15 mouse cellular contexts compared by ENCODE assay signal in the genomic region with DNA sequence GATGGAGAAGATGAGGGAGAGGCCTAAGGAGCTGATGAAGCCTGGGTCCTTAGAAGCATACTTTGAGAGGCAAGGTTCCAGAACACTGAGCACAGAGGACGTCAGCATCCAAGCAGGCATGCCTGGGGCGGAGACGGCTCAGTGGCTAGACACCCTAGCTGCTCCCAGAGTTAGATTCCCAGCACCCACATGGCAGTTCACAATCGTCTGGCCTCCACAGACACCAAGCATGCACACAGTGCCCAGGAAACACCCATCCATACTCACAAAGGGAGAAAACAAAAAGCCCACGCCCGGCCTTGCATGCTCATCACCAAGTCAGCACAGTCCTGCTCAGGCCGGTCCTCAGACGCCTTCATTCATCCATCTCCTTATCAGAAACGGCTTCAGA. TPM values are rescaled to one million over a fixed set of nuclear protein-coding genes. Genes with fewer than 3 reads are reported as not detected.
DNase-seq lines count a peak whose midpoint lies in the region; ATAC-seq and TF ChIP-seq lines count a peak whose summit lies in the region.
"Had no signal": no experiment of that assay in that cellular context is flagged by ENCODE, and none has a peak within 500 bp of the region (broad histone marks: within the 10 kb centered on the region; RNA-seq: fewer than 3 reads in every experiment).

No protein-coding gene starts in this region.

- H3K9me3 ChIP-seq in intestine, embryonic 16.5 days (ENCODE audit: control insufficient read depth, low read length) = no peaks in the 10 kb centered on the region
- no peaks in the 10 kb centered on the region for H3K9me3 ChIP-seq in intestine, embryonic 15.5 days
- H3K9me3 ChIP-seq in kidney, postnatal 0 days (replicated peaks; ENCODE audit: low read length) = no peaks in the 10 kb centered on the region
- H3K9me3 ChIP-seq: forebrain, embryonic 15.5 days; midbrain, embryonic 12.5 days had no signal

- H3K27ac ChIP-seq in cerebellum, adult 2 months (ENCODE audit: insufficient read depth, low read length) = peak overlapping the region; percentile 1; the same call in 1 of the 2 replicates
- H3K27ac ChIP-seq in intestine, embryonic 16.5 days (ENCODE audit: low read length) = peak overlapping the region; percentile 79; the same call in 1 of the 2 replicates
- no peak overlapping the region for H3K27ac ChIP-seq in intestine, embryonic 15.5 days
- peak overlapping the region; percentile 89 for H3K27ac ChIP-seq in kidney, postnatal 0 days
- H3K27ac ChIP-seq: forebrain, embryonic 15.5 days; midbrain, embryonic 12.5 days had no signal

- 77% methylated on average over 9 of the region's 9 CpGs for WGBS in cerebellum, adult 2 months
- 83% methylated on average over 9 of the region's 9 CpGs for WGBS in intestine, embryonic 16.5 days
- WGBS in intestine, embryonic 15.5 days = 83% methylated on average over 9 of the region's 9 CpGs
- WGBS in kidney, postnatal 0 days = 63% methylated on average over 9 of the region's 9 CpGs

- no peak for TF ChIP-seq POLR2A in cerebellum, adult 2 months (IDR thresholded peaks at IDR 0.05; ENCODE audit: borderline replicate concordance, insufficient read depth, low read length)

- no peak overlapping the region for H3K9ac ChIP-seq in intestine, embryonic 16.5 days (ENCODE audit: low read depth, low read length)
- no peak overlapping the region for H3K9ac ChIP-seq in intestine, embryonic 15.5 days
- no peak overlapping the region for H3K9ac ChIP-seq in kidney, postnatal 0 days (ENCODE audit: low read depth, low read length)
- H3K9ac ChIP-seq: forebrain, embryonic 15.5 days; midbrain, embryonic 12.5 days had no signal

- no peak for ATAC-seq in cerebellum, adult (ENCODE audit: insufficient number of reproducible peaks, low FRiP score, low TSS enrichment)
- ATAC-seq in intestine, embryonic 16.5 days = no peak
- no peak for ATAC-seq in intestine, embryonic 15.5 days
- ATAC-seq in kidney, postnatal 0 days (replicated peaks; ENCODE audit: low FRiP score, low read depth) = no peak
- no peak for ATAC-seq in granulocyte monocyte progenitor cell, adult 5-6 weeks (replicated peaks; ENCODE audit: poor library complexity, severe bottlenecking)
- ATAC-seq: activated CD4-positive, CD25-positive, alpha-beta regulatory T cell, adult 4 months; forebrain, embryonic 15.5 days had no signal

- H3K4me2 ChIP-seq in intestine, embryonic 16.5 days (ENCODE audit: low read depth, low read length) = peak overlapping the region; percentile 39; the same call in 1 of the 2 replicates
- H3K4me2 ChIP-seq in intestine, embryonic 15.5 days (replicated peaks) = no peak overlapping the region
- no peak overlapping the region for H3K4me2 ChIP-seq in kidney, postnatal 0 days (ENCODE audit: low read length)
- H3K4me2 ChIP-seq: forebrain, embryonic 15.5 days; midbrain, embryonic 12.5 days had no signal

- DNase-seq in cerebellum, adult 2 months = peak in 1 of 2 experiments; percentile 19
- peak; percentile 45 for DNase-seq in ES-CJ7 (ENCODE audit: low read depth, low spot score)
- no peak for DNase-seq in kidney, postnatal 0 days (ENCODE audit: low spot score)
- DNase-seq in T-cell, adult 2 months (ENCODE audit: low spot score) = no peak
- DNase-seq: lung, postnatal 14 days; right cerebral cortex, postnatal 25 days; thymus, postnatal 36 days had no signal

- peaks cover 54% of the 10 kb centered on the region for H3K4me1 ChIP-seq in cerebellum, adult 2 months (ENCODE audit: control insufficient read depth, insufficient read depth, low read length)
- peaks cover 60% of the 10 kb centered on the region for H3K4me1 ChIP-seq in intestine, embryonic 16.5 days (ENCODE audit: control insufficient read depth, insufficient read depth, low read length)
- H3K4me1 ChIP-seq in intestine, embryonic 15.5 days (replicated peaks) = peaks cover 61% of the 10 kb centered on the region
- H3K4me1 ChIP-seq in kidney, postnatal 0 days (replicated peaks; ENCODE audit: insufficient read depth, low read length) = peaks cover 61% of the 10 kb centered on the region
- H3K4me1 ChIP-seq: forebrain, embryonic 15.5 days; midbrain, embryonic 12.5 days had no signal

- TF ChIP-seq CTCF in cerebellum, adult 2 months (IDR thresholded peaks at IDR 0.05; ENCODE audit: borderline replicate concordance, insufficient read depth, low read depth, low read length) = no peak
- TF ChIP-seq CTCF in kidney, postnatal 0 days (IDR thresholded peaks at IDR 0.05; ENCODE audit: low read depth) = no peak

- no peaks in the 10 kb centered on the region for H3K36me3 ChIP-seq in intestine, embryonic 16.5 days (ENCODE audit: control insufficient read depth, insufficient read depth, low read length)
- H3K36me3 ChIP-seq in intestine, embryonic 15.5 days = peaks cover 4% of the 10 kb centered on the region; the same call in 1 of the 2 replicates
- H3K36me3 ChIP-seq in kidney, postnatal 0 days (ENCODE audit: insufficient read depth, low read length) = peaks cover 5% of the 10 kb centered on the region; the same call in 1 of the 2 replicates
- H3K36me3 ChIP-seq: forebrain, embryonic 15.5 days; midbrain, embryonic 12.5 days had no signal

- no peaks in the 10 kb centered on the region for H3K27me3 ChIP-seq in cerebellum, adult 2 months (ENCODE audit: control insufficient read depth, insufficient read depth, low read length)
- no peaks in the 10 kb centered on the region for H3K27me3 ChIP-seq in intestine, embryonic 16.5 days (replicated peaks; ENCODE audit: control insufficient read depth, insufficient read depth, low read length)
- no peaks in the 10 kb centered on the region for H3K27me3 ChIP-seq in intestine, embryonic 15.5 days (replicated peaks)
- H3K27me3 ChIP-seq in kidney, postnatal 0 days (ENCODE audit: insufficient read depth, low read length) = no peaks in the 10 kb centered on the region
- H3K27me3 ChIP-seq: forebrain, embryonic 15.5 days had no signal

- no peak overlapping the region for H3K4me3 ChIP-seq in cerebellum, adult 2 months (replicated peaks; ENCODE audit: insufficient read depth, low read depth, low read length)
- no peak overlapping the region for H3K4me3 ChIP-seq in intestine, embryonic 16.5 days (ENCODE audit: low read length)
- H3K4me3 ChIP-seq in intestine, embryonic 15.5 days (replicated peaks) = no peak overlapping the region
- no peak overlapping the region for H3K4me3 ChIP-seq in kidney, postnatal 0 days (replicated peaks; ENCODE audit: low read depth, low read length)
- H3K4me3 ChIP-seq: forebrain, embryonic 15.5 days; midbrain, embryonic 12.5 days had no signal

RNA-seq across cellular contexts. Expression of a gene that starts 9.3 kb away (rescaled TPM):
- 11.6 and 14.1 TPM in 2 replicates for polyA plus RNA-seq in cerebellum, adult 2 months (2012; rRNA removed)
- polyA plus RNA-seq in intestine, embryonic 16.5 days (2015; fragmentation: Nextera tagmentation; extraction: Ambion mirVana) = 31.6 and 41.6 TPM in 2 replicates
- polyA plus RNA-seq in intestine, embryonic 15.5 days (2015; fragmentation: Nextera tagmentation; extraction: Ambion mirVana) = 22.2 and 24.0 TPM in 2 replicates
- polyA plus RNA-seq in kidney, postnatal 0 days (2015; fragmentation: Nextera tagmentation; extraction: Ambion mirVana) = 27.2 and 27.8 TPM in 2 replicates
- 15.3 and 18.1 TPM in 2 replicates for total RNA-seq in granulocyte monocyte progenitor cell, adult 5-6 weeks (2014; fragmentation: Nextera tagmentation)
- total RNA-seq in granulocyte monocyte progenitor cell, adult 5-6 weeks (2017) = 27.5 and 28.8 TPM in 2 replicates

RNA-seq across cellular contexts. Expression of a gene that starts 44.7 kb away (rescaled TPM):
- polyA plus RNA-seq in cerebellum, adult 2 months (2012; rRNA removed) = 25.3 and 26.3 TPM in 2 replicates
- polyA plus RNA-seq in intestine, embryonic 16.5 days (2015; fragmentation: Nextera tagmentation; extraction: Ambion mirVana) = 17.0 and 20.6 TPM in 2 replicates
- polyA plus RNA-seq in intestine, embryonic 15.5 days (2015; fragmentation: Nextera tagmentation; extraction: Ambion mirVana) = 17.0 and 18.2 TPM in 2 replicates
- 10.7 and 11.6 TPM in 2 replicates for polyA plus RNA-seq in kidney, postnatal 0 days (2015; fragmentation: Nextera tagmentation; extraction: Ambion mirVana)
- not detected in 2 replicates for total RNA-seq in granulocyte monocyte progenitor cell, adult 5-6 weeks (2014; fragmentation: Nextera tagmentation)
- total RNA-seq in granulocyte monocyte progenitor cell, adult 5-6 weeks (2017) = not detected in 2 replicates
- total RNA-seq: common myeloid progenitor, adult 5-6 weeks had no signal
